Mouse (Mus musculus) C2C12 (cell line): ENCODE measurements at regions not wholly inside any gene's neighbourhood (a gene's known extent, or its start where the extent isn't known, plus 50 kb on each side); places are given as distances from the start of the nearest gene placed in this dataset.

ENCODE experiments used
- CTCF ChIP-seq: IDR thresholded peaks from one replicate; pipeline ENCODE4 v1.5.1; 2011; ENCODE audit not compliant: control insufficient read depth, insufficient read depth, insufficient read length
- MAX ChIP-seq: IDR thresholded peaks from one replicate; pipeline ENCODE4 v1.6.1; 2011; ENCODE audit warnings: mild to moderate bottlenecking, control low read depth
- MYOD1 ChIP-seq: IDR thresholded peaks from one replicate; pipeline ENCODE4 v1.6.1; 2011; ENCODE audit warnings: low read depth; ENCODE audit not compliant: control insufficient read depth, insufficient read length
- USF1 ChIP-seq: IDR thresholded peaks from one replicate; pipeline ENCODE4 v1.6.1; 2011; ENCODE audit warnings: low read depth, mild to moderate bottlenecking, control low read depth, moderate library complexity

- TF ChIP-seq MYOD1: no peak
- TF ChIP-seq CTCF: no peak
- no peak for TF ChIP-seq MAX
- TF ChIP-seq USF1: no peak
These were observed 250.2 kb downstream of the Rplp1 start for GRCm38 (mm10) chr9:61664000-61664622.
